Comparison of ENCODE assay signal across 12 mouse cellular contexts in the genomic region with DNA sequence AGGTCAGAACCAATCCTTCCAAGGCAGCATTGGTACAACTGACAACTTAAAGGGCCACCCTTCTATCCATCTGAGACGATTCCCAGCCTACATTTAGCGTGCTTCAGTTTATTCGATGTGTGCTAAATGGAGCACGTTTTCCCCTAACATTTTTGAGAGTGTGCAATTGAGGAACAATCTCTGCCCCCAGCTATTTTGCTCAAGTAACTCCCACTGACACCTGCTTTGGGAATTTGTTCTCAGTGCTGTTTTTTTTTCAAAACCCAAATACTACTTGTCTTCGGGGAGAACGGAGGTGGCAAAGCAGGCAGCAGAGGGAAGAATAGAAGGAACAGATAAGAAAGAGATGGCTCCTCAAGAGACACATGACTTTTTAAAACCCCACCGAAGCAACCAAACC.
"Had no signal": no experiment of that assay in that cellular context is flagged by ENCODE, and none has a peak within 500 bp of the region (broad histone marks: within the 10 kb centered on the region; RNA-seq: fewer than 3 reads in every experiment).

No protein-coding gene starts in this region.

- H3K27ac ChIP-seq: kidney, embryonic 15.5 days; limb, embryonic 10.5 days; liver, embryonic 15.5 days; midbrain, embryonic 13.5 days had no signal

- H3K4me1 ChIP-seq: kidney, embryonic 15.5 days; limb, embryonic 10.5 days; liver, embryonic 15.5 days; midbrain, embryonic 13.5 days had no signal

- H3K27me3 ChIP-seq: kidney, embryonic 15.5 days; liver, embryonic 15.5 days; midbrain, embryonic 13.5 days had no signal

- H3K4me3 ChIP-seq: kidney, embryonic 15.5 days; limb, embryonic 10.5 days; liver, embryonic 15.5 days; midbrain, embryonic 13.5 days had no signal

- DNase-seq: kidney, adult 2 months; kidney, postnatal 14 days; lung, adult 2 months; lung, postnatal 36 days; right cerebral cortex, postnatal 4 days; spleen, adult 18-20 months; thymus, adult 2 months; thymus, postnatal 25 days had no signal
